Mouse (Mus musculus) c-Kit-positive CD71-positive TER-119-negative erythroid progenitor cells, embryonic 14.5 days (primary cell): ENCODE data around the gene Tcf21.

ENCODE experiments used
- DNase-seq: peaks from one replicate; pipeline ENCODE4 v3.0.0-alpha.2; 2013; ENCODE audit warnings: low read depth

Gene Tcf21

DNA sequence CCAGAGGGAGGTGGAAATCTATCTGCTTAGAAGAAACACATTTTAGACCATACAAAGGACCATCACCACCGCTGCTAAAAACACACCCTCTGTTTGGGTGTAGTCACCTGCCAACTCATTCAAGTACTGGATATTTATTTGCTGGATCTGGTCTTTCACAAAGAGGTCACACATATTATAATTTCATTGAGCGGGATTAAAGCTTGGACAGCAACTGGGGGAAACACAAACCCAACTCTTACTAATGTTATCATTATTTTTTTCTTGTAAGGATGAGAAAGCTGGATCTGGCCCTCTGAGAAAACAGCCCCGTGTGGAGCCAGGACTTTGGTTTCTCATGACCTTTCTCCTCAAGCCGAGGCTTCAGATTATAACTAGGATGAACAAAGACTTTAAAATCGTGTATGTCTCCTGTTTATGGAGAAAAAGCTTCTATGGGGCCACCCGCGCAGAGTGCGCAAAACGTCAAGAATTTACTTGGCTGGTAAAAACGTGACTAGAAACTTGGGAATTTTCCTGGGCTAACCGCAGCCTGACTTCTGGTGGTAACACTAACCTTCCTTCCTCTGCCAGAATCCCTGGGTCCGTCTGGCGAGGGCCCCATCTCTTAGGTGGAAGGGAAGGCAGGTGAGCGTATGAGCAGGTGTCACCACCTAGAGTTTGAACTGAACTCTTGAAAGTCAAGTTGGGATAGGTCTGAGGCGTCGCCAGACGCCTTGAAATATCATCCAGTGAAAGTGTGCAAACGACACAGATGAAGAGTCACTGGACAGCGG is 4.3 kb downstream of the Tcf21 start:
- DNase-seq, result no peak

DNA sequence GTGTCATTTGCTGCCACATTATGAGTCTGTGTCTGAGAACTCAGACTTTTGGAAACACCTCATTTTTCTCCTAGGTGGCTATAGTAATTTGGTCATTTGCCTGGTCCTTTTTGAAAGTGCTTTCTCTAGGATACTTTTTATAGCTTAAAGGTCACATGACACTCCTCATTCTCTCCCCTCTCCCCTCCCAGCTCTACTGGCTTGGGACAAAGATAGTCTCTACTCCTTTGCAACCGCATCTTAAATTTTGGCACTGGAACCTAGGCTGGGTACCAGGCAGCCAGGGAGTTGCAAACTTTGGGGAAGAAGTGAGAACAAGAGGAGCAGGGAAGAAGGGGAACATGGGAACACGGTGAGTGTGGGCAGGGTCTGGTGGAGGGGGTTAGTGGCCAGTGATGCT is 5.2 kb downstream of the Tcf21 start:
- no peak for DNase-seq

DNA sequence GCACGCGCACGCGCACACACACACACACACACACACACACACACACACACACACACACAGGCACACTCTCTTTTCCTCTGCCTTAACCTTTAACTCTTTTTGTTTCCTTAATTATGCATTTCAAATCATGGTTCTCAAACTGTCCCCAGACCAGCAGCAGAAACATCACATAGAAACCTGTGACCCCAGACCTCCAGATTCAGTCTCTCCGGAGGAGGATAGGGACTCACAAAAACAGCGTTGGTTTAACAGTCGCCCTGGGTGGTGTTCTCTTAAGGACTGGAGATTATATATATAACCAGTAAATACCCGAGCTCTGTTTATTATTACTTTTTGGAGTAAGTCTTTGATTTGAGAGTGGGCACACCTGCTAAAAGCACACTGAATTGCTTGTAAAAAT is 5.7 kb downstream of the Tcf21 start:
- DNase-seq, result no peak

DNA sequence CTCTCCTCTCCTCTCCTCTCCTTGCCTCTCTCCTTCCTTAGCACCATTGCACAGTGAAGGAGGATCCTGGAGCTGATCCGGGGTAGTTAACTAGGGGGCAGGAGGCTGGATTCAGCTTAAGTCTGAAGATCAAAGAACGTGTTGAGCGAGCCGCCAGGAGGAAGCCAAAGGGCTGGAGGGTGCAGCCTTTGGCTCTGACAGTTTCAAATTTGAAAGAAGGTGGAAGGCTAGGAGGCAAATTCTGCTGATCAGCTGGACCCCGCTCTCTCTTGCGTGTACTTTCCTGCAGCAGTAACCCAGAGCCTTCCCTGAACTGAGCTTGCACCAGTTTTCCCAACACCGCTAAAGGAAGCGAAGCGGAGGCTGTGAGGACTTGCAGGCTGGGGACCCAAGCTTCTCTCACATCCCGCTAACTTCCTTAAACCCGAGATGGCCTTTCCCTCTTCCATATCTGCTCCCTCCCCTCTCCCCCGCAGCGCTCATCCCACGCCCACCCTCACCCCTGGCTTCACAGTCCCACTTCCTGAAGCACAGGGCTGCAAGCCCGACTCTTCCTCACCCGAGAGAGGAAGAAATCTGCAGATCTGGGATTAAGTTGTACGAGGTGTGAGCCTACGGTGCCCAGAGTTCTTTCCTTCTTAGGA is 6.5 kb downstream of the Tcf21 start:
- no peak for DNase-seq

DNA sequence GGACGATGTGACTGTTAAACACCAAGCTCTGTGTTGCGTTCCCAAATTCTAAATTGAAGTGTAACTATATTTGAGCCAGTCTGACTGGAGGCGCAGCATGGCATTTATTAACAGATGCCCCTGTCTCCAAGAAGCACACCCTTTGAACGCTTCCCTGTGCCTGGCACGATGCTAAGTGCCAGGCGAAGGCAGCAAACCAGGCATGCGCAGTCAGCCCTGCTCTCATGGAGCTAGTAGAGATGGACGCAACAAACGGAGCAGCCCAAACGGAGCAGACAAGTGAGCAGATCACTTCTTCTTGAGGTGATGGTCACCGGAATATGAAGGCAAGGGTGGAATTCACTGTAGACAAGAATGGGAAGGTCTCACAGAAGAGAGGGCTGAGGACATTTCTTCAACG is 8.1 kb downstream of the Tcf21 start:
- DNase-seq, result no peak

DNA sequence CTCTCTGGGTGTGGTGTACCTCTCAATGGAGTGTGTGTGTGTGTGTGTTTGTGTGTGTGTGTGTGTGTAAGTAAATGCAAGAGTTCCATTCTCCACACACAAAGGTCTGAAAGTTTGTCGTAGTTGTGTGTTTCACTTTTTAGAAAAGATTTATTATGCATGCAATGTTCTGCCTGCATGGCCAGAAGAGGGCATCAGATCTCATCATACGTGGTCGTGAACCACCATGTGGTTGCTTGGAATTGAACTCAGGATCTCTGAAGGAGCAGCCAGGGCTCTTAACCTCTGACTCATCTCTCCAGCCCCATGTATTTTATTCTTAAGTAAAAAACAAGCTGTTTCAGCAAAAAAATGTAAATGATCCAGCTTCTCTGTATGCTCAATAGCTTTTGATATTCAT is 37.3 kb downstream of the Tcf21 start:
- DNase-seq, result no peak

DNA sequence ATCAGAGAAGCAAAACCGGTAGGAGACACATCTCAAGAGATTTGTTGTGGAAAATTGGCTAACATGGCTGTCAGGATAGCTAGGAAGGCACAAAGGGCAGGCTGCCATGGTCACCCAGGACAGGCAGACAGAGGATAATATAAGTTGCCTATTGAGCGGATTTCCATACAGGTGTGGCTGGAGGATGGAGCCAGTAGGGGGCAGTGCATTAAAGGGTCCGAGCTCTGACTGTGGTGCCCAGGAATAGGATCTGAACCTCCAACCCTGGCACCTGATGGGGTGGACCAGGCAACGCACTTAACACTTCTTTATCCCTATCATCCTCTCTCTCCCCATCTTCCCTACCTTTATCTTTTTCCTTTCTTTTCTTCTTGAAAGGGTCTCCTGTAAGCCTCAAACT is 38.5 kb downstream of the Tcf21 start:
- DNase-seq, result no peak

DNA sequence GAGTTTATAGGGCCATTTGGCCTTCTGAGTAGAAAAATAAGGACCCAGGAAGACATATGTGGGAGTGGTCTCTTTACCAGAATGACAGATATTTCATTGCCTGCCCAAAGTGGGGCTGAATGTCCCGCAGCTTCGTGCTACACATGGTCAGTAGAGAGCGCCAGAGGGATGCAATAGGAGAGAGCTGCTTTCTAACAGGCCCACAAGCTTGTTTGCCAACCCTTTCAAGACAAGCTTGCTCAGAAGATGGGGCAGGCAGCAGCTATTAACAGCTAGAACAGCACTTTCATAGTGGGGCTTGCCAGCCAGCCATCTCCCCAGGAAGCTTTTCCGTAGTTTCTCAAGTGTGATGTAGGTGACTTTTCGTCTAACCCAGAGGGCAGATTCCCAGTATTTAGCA is 42.0 kb downstream of the Tcf21 start:
- no peak for DNase-seq

DNA sequence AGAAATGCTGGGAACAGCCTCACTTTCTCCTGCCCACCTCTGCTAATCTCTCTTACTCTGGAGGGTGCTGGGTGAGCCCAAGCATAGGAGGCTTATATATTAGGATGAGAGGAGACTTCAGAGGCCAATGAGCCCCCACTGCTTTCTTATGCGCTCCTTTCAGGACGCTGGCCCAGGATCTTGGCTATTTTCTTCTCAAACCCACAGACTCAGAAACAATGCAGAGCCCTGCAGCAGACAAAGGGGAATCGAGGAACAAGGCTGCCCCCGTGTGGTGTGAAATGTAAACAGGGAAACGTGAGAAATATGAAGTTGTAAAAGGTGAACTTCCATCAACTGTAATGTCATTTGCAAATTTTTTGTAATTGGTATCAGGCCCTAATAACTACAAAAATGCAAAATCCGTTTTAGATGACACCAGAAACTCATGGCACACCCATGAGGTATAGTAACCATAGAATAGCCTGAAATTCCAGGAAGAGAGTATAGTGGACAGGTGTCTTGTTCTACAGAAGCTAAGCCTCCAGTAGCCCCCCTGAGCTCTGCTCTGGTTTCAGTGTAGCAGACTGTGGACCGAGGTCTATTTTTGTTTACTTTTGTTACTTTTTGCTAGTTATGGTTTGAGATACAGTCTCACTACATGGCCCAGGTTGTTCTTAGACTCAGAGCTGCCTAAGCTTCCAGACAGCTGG is 43.8 kb downstream of the Tcf21 start:
- no peak for DNase-seq

DNA sequence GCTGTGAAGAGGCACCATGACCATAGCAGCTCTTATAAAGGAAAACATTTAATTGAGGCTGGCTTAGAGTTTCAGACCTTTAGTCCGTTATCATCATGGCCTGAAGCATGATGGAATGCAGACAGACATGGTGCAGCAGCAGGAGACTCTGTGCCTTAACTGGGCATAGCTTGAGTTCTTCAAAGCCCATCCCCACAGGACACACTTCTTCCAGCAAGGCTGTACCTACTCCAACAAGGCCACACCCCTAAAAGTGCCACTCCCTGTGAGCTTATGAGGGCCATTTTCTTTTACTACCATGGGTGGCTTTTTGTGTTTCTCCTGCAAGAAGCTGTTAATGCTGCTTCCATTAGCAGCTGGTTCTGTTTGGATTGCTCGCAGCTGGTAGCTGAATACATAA is 44.5 kb downstream of the Tcf21 start:
- no peak for DNase-seq

DNA sequence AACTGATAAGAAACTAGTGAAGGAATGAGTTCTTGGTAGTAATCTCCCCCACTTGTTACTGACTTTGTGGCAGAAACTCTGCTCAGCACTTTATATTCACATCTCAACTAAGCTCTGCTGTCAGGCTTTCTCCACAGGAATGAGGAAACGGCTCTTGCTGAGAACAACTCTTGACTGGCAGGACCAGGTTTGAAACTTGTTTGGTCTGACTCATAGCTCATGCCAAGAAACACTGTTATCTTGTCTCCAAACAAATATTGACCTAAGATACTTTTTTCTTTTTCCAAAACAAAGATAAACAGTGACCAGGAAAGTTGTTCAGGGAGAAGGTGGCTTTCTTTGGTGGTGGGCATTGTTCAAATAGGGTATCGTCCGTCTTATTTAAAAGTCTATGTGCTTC is 45.3 kb downstream of the Tcf21 start:
- no peak for DNase-seq
